Mouse (Mus musculus) hindbrain, embryonic 15.5 days (tissue): ENCODE results near the gene Lamb3. TPM values are rescaled to one million over a fixed set of nuclear protein-coding genes. Genes with fewer than 3 reads are reported as not detected.
A peak's percentile ranks its signal among the peaks of the same experiment; 100 is the strongest.

ENCODE experiments used
- ATAC-seq: fragments of 200-750 bp; cut with Nextera tagmentation; 2 replicates; pipeline ENCODE4 v1.8.0; 2017; ENCODE audit warnings: low read depth, moderate number of reproducible peaks, moderate TSS enrichment; ENCODE audit not compliant: low FRiP score
- H3K27ac ChIP-seq: fragments of 300-500 bp; sonication (generic); replicated peaks from 2 replicates; pipeline ENCODE4 v1.5.1; 2015; ENCODE audit warnings: mild to moderate bottlenecking, inconsistent platforms
- H3K27me3 ChIP-seq: fragments of 300-500 bp; sonication (generic); 2 replicates; pipeline ENCODE4 v1.6.1; 2015; ENCODE audit warnings: control low read depth, inconsistent platforms
- H3K36me3 ChIP-seq: fragments of 300-500 bp; sonication (generic); 2 replicates; pipeline ENCODE4 v1.6.1; 2015; ENCODE audit warnings: control low read depth, inconsistent platforms
- H3K4me1 ChIP-seq: fragments of 300-500 bp; sonication (generic); replicated peaks from 2 replicates; pipeline ENCODE4 v1.6.1; 2015; ENCODE audit warnings: control low read depth, inconsistent platforms
- H3K4me2 ChIP-seq: fragments of 300-500 bp; sonication (generic); 2 replicates; pipeline ENCODE4 v1.6.1; 2015; ENCODE audit warnings: moderate library complexity, mild to moderate bottlenecking, inconsistent platforms
- H3K4me3 ChIP-seq: fragments of 300-500 bp; sonication (generic); 2 replicates; pipeline ENCODE4 v1.5.1; 2015; ENCODE audit warnings: mild to moderate bottlenecking, inconsistent platforms
- H3K9ac ChIP-seq: fragments of 300-500 bp; sonication (generic); 2 replicates; pipeline ENCODE4 v1.6.1; 2015; ENCODE audit warnings: inconsistent platforms
- H3K9me3 ChIP-seq: fragments of 300-500 bp; sonication (generic); 2 replicates; pipeline ENCODE4 v1.6.1; 2016; ENCODE audit warnings: control low read depth, inconsistent platforms
- WGBS: fragments of 180-500 bp; shearing (Covaris S2); methylation state at CpG from one replicate; pipeline ENCODE4 v1.1.7; 2015; 5-methylcytosine and 5-hydroxymethylcytosine counted together
- polyA plus RNA-seq: library from polyadenylated mRNA; unstranded; fragments of >200 nt; fragmentation: Nextera tagmentation; extraction: Ambion mirVana; gene quantifications from 2 replicates; pipeline ENCODE4 v1.2.1, GENCODE M21; 2015

Lamb3 gene
- polyA plus RNA-seq, 1 experiment from 2014 or later = 0.54 TPM

- no peak overlapping the region for H3K27ac ChIP-seq
- no peak overlapping the region for H3K4me2 ChIP-seq
- H3K4me1 ChIP-seq = peaks cover 5% of the 10 kb centered on the region; the same call in 1 of the 2 replicates
- H3K36me3 ChIP-seq = no peaks in the 10 kb centered on the region
- no peaks in the 10 kb centered on the region for H3K27me3 ChIP-seq
- H3K4me3 ChIP-seq = no peak overlapping the region
- ATAC-seq = peak; percentile 61; the same call in 1 of the 2 replicates
- 30% methylated on average over 3 of the region's 3 CpGs for WGBS
- H3K9ac ChIP-seq = no peak overlapping the region
- H3K9me3 ChIP-seq = no peaks in the 10 kb centered on the region
These were observed 48.2 kb downstream of the Lamb3 start for GRCm38 (mm10) chr1:193255488-193256288.

DNA sequence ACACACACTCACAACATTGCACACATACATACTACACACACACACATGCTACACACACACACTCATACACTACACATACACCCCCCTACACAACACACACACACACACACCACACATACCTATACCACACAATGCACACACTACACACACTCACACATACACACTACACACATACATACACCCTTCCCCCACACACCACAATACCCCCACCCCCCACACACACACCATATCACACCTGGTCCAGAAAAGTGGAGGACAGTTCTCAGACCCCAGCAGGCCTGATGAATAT, 48.7 kb downstream of the Lamb3 start:
- no peak overlapping the region for H3K9ac ChIP-seq
- peaks cover 5% of the 10 kb centered on the region; the same call in 1 of the 2 replicates for H3K4me1 ChIP-seq
- H3K27me3 ChIP-seq = no peaks in the 10 kb centered on the region
- no peaks in the 10 kb centered on the region for H3K36me3 ChIP-seq
- ATAC-seq = peak; percentile 69; the same call in 1 of the 2 replicates
- H3K9me3 ChIP-seq = no peaks in the 10 kb centered on the region
- H3K4me3 ChIP-seq = no peak overlapping the region
- H3K27ac ChIP-seq = no peak overlapping the region
- H3K4me2 ChIP-seq = no peak overlapping the region

- Histone ChIP-seq H3K4me2 (no peak overlapping the region), H3K9ac (no peak overlapping the region), H3K36me3 (no peaks in the 10 kb centered on the region)
These were observed 49.2 kb downstream of the Lamb3 start for GRCm38 (mm10) chr1:193256621-193257098.

GRCm38 (mm10) chr1:193259559-193259958, 52.1 kb downstream of the Lamb3 start:
- WGBS = 88% methylated on average over 9 of the region's 9 CpGs
- Histone ChIP-seq H3K27ac (no peak overlapping the region), H3K27me3 (no peaks in the 10 kb centered on the region), H3K4me1 (peaks cover 5% of the 10 kb centered on the region; the same call in 1 of the 2 replicates), H3K4me3 (no peak overlapping the region), H3K36me3 (no peaks in the 10 kb centered on the region), H3K9ac (no peak overlapping the region), H3K4me2 (no peak overlapping the region), H3K9me3 (no peaks in the 10 kb centered on the region)
- no peak for ATAC-seq

More at GRCm38 (mm10) chr1:193256621-193257098, 49.2 kb downstream of the Lamb3 start:
- Histone ChIP-seq H3K27me3 (no peaks in the 10 kb centered on the region), H3K27ac (no peak overlapping the region), H3K4me1 (peaks cover 5% of the 10 kb centered on the region; the same call in 1 of the 2 replicates), H3K9me3 (no peaks in the 10 kb centered on the region), H3K4me3 (no peak overlapping the region)
- ATAC-seq = no peak
- 59% methylated on average over 5 of the region's 5 CpGs for WGBS

- ATAC-seq = no peak
- H3K9me3 ChIP-seq = no peaks in the 10 kb centered on the region
These were observed 54.5 kb downstream of the Lamb3 start for GRCm38 (mm10) chr1:193261897-193262548.

GRCm38 (mm10) chr1:193263026-193263907, 55.8 kb downstream of the Lamb3 start:
- H3K36me3 ChIP-seq = no peaks in the 10 kb centered on the region
- H3K4me3 ChIP-seq = no peak overlapping the region
- ATAC-seq = no peak
- no peak overlapping the region for H3K4me2 ChIP-seq
- H3K9ac ChIP-seq = no peak overlapping the region
- no peaks in the 10 kb centered on the region for H3K9me3 ChIP-seq
- H3K4me1 ChIP-seq = no peaks in the 10 kb centered on the region
- no peaks in the 10 kb centered on the region for H3K27me3 ChIP-seq
- 76% methylated on average over 8 of the region's 8 CpGs for WGBS
- no peak overlapping the region for H3K27ac ChIP-seq

More at GRCm38 (mm10) chr1:193261897-193262548, 54.5 kb downstream of the Lamb3 start:
- H3K4me1 ChIP-seq = no peaks in the 10 kb centered on the region
- H3K27me3 ChIP-seq = no peaks in the 10 kb centered on the region
- no peak overlapping the region for H3K4me3 ChIP-seq
- WGBS = 72% methylated on average over 7 of the region's 7 CpGs
- H3K27ac ChIP-seq = no peak overlapping the region
- H3K4me2 ChIP-seq = no peak overlapping the region
- H3K36me3 ChIP-seq = no peaks in the 10 kb centered on the region
- H3K9ac ChIP-seq = no peak overlapping the region

GRCm38 (mm10) chr1:193263955-193264598, 56.6 kb downstream of the Lamb3 start, which contains the start of gene Hsd11b1:
Gene Hsd11b1 (minus strand): TSS chr1:193264075.
- Histone ChIP-seq H3K9me3 (no peaks in the 10 kb centered on the region), H3K27me3 (no peaks in the 10 kb centered on the region), H3K27ac (no peak within 1 kb of the TSS), H3K4me3 (no peak within 1 kb of the TSS), H3K9ac (no peak within 1 kb of the TSS), H3K4me1 (no peaks in the 10 kb centered on the region), H3K4me2 (no peak within 1 kb of the TSS), H3K36me3 (no peaks in the 10 kb centered on the region)
- ATAC-seq = no peak
- WGBS = 77% methylated on average over 5 of the region's 5 CpGs

- no peak overlapping the region for H3K9ac ChIP-seq
- no peak for ATAC-seq
- H3K4me2 ChIP-seq = no peak overlapping the region
- H3K27ac ChIP-seq = no peak overlapping the region
- H3K36me3 ChIP-seq = no peaks in the 10 kb centered on the region
- no peaks in the 10 kb centered on the region for H3K27me3 ChIP-seq
- no peak overlapping the region for H3K4me3 ChIP-seq
- no peaks in the 10 kb centered on the region for H3K9me3 ChIP-seq
- H3K4me1 ChIP-seq = no peaks in the 10 kb centered on the region
These were observed 58.2 kb downstream of the Lamb3 start for GRCm38 (mm10) chr1:193265734-193266133.

DNA sequence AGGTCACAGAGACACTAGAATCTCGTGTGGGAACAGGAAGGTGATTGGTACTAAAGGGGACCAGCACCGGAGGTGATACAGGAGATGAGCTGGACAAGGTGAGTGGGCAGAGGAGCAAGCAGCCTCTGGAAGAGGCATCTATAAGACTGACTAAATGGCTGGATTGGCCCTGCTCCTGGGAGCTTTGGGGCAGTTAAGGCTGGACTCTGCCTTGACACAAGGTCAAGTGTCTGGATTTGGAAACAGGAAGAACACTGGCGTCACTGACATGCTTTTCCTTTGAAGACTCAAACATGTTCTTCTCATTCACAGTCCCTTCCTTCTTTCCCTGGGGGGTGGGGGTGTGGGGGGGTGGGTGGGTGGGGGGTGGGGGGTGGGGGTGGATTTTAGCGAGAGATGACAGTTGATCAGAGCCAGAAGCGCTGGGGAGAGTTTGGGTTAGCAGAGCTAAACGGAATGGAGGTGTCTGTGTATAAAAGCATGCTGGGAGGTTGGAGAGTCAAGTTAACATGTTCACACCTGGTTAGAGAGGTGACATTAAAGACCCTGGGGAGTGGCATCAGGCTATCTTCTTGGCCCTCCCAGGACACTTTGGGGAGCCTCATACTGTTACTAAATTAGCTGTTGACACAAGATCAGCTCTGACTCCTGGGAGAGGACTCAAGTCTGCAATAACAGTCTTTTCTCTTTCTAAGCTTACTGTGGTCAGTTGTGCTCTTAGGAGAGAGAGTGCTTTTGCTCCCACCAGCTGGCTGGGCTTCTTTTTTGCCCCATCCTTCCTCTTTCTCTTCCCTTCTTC, 63.7 kb downstream of the Lamb3 start:
- peaks cover 14% of the 10 kb centered on the region for H3K4me1 ChIP-seq
- H3K4me2 ChIP-seq = 0 out of 2 replicates have a peak overlapping the region, but pooled peaks have one; percentile 57
- WGBS = 71% methylated on average over 6 of the region's 6 CpGs
- no peak overlapping the region for H3K27ac ChIP-seq
- H3K36me3 ChIP-seq = no peaks in the 10 kb centered on the region
- no peak overlapping the region for H3K4me3 ChIP-seq
- no peak for ATAC-seq
- no peak overlapping the region for H3K9ac ChIP-seq
- H3K27me3 ChIP-seq = no peaks in the 10 kb centered on the region
- no peaks in the 10 kb centered on the region for H3K9me3 ChIP-seq

DNA sequence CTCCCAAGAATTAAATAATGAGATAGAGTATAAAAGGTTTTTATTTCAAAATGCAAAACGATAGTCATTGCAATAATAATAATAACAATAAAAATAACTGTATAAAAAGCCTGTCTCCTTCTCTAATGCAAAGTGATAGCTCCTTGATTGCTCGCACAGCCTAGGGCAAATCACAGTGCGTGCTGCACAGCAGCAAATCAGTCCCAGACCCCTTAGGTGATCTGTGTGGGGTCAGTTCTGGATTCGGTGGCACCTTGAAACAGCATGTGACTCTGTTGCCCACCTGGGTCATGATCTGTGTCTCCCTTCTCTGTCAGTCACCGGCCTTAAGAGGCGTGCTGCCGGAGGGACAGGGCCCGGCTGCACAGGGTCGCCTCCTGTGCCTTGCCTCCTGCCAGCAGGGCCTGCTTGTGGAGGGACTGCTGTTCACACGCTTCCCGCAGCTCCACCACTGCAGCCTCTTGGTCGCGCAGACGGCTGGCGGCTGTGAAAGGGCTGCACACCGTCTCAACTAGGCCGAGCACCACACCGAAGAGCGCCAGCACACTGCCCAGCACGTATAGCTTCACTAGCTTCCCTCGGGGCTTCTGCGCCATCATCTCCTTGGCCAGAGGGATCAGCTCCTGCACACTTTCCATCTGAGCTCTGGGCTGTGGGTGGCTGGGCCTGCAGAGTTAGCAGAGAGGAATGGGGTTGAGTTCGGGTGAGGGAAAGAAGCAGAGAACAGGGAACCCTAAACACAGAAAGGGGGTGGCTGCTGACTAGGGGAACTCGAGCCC, 64.8 kb downstream of the Lamb3 start:
- peak; percentile 71 for ATAC-seq
- WGBS = 11% methylated on average over 24 of the region's 24 CpGs
- Histone ChIP-seq H3K4me3 (peak overlapping the region; percentile 29), H3K27ac (peak overlapping the region; percentile 73), H3K36me3 (no peaks in the 10 kb centered on the region), H3K9me3 (no peaks in the 10 kb centered on the region), H3K4me2 (peak overlapping the region; percentile 57), H3K27me3 (no peaks in the 10 kb centered on the region), H3K9ac (peak overlapping the region; percentile 42), H3K4me1 (peaks cover 14% of the 10 kb centered on the region)
